Mouse (Mus musculus) layer of hippocampus, postnatal 25 days (tissue): ENCODE results near the gene Capn13. TPM values are rescaled to one million over a fixed set of nuclear protein-coding genes. Genes with fewer than 3 reads are reported as not detected.
A peak's percentile ranks its signal among the peaks of the same experiment; 100 is the strongest.

ENCODE experiments used
- DNase-seq, 2 experiments: peaks; one replicate each; pipeline ENCODE4 v3.0.0; 2022; ENCODE audit warnings: mixed read lengths in 2 of 2, low spot score in 1 of 2; ENCODE audit errors: extremely low spot score in 1 of 2
- total RNA-seq, 2 experiments: library from RNA; stranded (reverse); gene quantifications; 2 replicates each; pipeline ENCODE4 v1.2.3; 2021

Gene Capn13
- not detected for total RNA-seq

DNA sequence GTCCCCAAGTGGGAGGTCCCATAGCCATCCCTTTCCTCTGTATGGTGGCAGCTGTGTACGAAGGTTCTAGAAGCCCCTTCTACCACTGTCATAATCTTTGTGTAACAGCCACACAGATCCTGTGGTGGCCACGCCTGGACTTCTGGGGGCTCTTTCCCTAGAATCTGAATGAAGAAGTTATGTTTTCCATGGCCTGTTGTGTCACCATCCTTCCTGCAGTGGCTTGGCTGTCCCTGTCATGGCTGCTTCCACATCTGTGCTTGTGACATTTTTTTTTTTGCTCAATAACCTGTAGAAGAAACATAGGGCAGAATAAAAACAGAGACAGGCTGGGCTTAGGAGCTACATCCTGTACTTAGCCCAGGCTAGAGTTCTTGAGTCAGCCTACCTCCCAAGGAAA, at the start of gene Capn13:
Gene Capn13, minus strand, starts transcription at position 5 of the 400 bp plus-strand sequence.
- DNase-seq = no peak

DNA sequence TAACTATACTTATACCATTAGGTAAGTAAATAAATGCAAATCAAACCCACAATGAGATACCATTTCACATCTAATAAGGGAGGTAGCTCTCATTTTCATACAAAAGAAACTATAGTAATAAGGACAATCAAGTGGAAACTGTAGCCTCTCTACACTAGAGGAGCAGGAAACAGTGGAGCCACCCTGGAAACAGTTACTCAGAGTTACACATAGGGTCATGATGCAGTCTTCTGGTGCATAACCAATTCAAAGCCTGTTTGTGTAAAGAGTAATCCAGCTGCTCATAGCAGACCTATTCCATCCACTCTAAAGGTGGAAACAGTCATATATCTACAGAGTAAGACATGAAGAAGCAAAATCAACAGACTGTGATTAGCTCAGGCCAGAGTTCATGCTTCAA, 48.4 kb upstream of the Capn13 start:
- DNase-seq = no peak

DNA sequence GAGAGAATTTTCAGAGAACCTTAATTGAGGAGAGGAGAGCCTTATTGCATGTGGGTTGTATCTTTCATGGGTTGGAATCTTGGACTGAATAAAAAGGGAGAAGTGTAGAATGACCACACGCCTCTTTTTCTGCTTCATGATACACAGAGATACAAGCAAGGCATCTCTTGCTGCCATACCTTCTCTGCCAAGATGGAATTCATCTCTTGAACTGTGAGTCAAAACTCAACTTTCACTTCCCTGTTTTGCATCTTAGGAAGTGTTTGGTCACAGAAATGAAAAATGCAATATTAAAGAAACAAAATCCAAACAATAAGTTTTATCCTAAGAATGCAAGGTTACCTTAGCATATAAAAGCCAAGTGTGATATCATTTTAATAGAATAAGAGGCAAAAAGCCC, 40.1 kb upstream of the Capn13 start:
- no peak for DNase-seq

DNA sequence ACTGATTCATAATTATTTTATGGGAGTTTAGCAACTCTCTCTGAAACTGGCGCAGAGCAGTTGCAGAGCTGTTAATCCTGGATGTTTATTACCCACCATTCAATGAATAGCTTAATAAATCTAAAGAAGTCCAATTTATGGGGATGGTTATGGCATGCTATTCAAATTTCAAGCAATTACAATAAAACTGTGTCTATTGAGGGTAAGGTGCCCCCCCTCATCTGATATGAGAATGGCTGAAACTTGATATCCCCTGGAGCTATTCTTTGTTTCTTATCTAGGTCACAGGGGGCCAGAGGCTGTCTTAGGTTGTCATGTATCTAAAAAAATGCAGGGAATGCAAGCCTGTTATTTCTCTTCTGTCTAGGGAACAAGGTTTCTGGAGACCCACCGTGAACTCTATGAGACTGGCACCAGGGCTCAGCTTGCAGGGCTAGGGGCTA, 31.9 kb upstream of the Capn13 start:
- no peak for DNase-seq

DNA sequence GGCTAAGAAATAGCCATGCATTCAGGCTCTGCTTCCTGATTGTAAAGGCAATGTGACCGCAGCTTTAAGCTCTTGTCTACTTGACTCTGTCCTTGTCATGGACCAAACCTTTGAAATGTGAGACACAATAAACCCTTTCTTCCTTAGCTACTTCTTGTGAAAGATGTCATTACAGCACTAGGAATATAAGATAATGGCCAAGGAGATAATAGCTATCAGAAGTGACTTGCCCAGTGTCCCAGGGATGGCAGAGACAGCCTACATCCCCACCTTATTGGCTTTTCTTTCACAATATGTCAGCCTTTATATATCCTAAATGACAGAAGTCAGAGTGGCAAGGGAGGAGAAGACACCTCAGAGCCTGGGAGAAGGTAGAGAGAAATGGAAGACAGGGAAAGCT, 31.4 kb upstream of the Capn13 start:
- DNase-seq = no peak

DNA sequence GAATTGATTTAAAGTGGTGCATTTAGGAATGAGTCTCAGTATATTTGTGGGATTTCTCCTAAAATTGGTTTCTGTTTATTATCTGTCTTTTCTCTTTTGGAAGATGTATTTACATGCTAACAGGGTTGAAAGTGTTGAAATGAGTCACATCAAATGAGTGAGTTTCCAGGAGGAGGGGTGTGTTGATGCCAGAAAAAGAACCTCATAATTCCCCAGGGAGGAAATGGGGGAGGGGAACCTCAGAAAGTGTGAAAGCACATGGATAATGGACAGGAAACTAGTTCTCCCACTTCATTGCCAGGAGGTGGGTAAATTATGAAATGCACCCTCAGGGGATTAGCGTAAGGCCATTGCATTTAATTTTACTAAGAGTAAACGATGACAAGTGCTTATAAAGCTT, 16.7 kb upstream of the Capn13 start:
- no peak for DNase-seq

DNA sequence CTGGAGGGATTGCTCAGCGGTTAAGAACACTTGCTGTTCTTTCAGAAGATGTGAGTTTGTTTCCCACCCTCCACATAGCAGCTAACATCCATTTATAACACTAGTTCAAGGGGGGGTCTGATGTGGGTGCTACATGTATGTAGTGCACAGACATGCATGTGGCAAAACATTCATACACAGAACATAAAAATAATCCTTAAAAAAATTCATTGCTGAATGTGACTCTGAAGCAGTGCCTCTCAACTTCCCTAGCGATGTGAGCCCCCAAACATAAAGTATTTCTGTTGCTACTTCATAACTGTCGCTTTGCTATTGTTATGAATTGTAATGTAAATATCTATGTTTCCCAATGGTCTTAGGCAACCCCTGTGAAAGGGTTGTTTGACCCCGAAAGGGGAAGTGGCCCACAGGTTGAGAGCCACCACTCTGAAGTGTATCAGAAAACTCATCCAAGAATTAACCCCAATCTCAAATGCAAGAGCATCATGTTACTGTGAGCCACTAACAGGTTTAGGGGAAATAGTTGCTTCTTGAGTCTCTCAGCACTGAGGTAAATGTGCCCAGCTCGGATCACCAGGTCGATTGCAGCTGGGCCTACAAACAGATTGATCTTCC, 15.6 kb upstream of the Capn13 start:
- DNase-seq = no peak

DNA sequence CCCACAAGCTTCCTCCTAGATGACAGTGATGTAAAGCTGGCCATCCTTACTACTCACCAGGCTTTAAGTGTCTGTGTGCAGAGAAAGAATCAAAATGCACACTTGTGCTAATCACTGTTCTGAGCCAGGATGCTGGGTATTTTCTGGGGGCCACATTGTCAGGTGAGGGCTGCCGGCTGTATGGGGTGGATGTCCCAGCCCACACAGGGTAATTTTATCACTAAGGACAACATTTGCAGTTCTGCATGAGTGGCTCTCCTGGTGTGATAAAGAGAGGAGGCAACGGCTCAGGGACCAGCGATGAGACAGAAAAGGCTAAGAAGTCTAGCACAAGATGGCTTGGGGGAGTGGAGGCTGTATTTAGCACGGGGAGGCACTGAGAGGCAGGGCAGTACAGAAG, 11.2 kb upstream of the Capn13 start:
- no peak for DNase-seq

DNA sequence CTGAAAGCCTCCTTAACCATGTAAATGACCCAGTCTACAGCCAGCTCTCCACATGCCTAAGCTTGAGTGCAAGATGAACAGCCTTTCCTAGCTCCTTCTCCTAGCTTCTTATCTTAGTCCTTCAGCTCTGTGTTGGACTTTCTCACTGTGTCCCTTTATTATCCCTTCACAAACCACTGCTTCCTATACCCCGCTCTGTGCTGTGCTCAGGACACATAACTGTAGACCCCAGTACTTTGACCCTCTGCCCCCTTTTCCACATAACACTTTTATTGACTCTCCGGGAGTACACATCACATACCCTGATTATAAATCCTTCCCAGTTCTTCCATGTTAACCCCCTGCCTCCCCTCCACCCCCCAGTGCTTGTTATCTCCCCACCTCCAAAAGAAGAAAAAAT, 606 bp upstream of the Capn13 start:
- no peak for DNase-seq

DNA sequence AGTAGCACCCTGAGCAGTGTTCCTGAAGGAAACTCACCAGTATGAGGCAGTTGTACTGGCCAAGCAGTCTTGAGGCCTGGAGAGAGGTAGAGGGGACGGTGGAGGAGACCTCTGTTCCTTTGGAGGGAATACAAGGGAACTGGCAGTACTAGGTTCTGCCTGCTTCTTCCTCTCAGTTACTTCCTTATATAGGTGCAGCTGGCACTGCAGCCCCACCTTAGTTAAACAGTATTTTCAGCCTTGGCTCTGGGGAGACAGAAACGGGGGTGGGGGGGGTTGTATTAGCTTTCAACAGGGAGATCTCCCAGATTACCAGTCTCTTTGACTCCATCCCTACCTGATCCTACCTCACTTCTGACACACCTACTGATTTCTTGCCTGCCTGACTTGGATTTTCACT, 1.5 kb downstream of the Capn13 start:
- DNase-seq = no peak

DNA sequence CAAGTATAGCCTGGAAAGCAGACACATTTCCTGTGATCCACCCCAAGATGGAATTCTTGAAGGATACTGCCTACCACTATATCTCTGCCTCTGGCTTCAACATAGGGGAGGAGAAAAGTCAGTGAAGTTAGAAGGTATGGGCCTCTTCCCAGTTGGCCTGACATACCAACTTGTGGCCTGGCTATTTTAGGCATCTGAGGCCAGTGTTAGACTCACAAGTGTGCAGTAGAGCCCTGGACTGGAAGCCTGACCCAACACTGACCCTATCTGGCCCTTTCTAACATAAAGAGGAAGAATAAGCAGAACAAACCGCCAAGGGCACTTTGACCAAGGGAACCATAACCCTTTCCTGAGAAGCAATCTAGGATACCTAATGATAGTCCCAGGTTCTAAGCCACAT, 7.3 kb downstream of the Capn13 start:
- DNase-seq = no peak

DNA sequence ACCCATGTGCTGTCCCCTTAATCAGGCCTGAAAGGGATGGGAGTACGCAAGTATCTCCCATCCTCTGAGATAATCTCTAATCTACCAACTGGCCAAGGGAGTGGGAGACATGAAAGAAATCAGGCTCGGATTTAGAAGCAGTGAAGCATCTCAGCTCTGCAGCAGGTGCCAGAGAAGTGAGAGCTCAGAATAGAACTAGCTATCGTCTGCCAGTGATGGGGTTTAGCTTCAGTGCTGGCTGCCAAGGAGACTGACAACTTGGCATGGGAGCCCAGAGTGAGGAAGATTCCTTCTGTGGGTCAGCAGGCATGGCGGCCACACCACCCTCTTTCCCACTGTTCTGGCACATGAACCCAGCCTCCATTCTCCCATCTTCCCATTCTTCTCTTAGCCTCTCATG, 8.9 kb downstream of the Capn13 start:
- DNase-seq = no peak

DNA sequence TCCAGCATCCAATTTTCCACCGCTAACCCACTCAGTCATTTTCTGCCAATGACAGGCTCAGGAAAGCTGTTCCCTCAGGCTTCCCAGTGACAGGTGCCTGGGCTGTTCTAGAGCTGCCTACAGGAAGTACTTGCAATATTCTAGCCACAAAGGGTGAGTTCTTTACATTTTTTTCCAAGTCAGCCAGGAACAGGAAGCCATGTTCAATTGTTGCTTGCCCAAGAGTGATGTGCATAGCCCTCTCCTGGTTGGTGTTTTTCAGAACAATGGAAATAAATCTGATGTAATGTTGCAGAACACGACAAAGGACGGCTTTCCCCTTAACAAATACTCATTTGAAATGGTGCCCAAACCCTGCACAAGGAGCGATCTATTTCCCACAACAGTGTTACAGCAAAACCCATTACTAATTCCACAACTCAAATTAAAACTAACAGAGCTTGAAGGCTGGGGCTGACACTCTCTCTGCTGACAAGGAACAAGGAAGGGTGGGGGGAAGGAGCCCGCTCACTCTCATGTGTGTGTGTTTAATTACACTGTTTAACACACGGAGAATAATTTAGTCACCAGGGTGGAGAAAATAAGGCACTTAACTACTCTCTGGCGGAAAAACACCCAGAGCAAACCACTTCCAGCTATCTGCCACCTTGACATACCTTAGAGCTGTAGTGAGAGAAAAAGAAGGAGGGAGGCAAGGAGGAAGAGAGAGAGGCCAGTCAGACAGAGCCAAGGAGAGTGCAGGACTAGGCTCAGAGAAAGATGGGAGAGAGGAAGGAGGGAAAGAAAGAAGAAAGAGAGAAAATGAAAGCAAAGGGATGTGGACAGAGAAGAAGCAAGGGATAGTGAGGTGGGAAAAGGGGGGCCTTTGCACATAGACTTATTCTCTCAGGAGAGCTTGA, 10.2 kb downstream of the Capn13 start:
- DNase-seq = peak; percentile 20 to 39

DNA sequence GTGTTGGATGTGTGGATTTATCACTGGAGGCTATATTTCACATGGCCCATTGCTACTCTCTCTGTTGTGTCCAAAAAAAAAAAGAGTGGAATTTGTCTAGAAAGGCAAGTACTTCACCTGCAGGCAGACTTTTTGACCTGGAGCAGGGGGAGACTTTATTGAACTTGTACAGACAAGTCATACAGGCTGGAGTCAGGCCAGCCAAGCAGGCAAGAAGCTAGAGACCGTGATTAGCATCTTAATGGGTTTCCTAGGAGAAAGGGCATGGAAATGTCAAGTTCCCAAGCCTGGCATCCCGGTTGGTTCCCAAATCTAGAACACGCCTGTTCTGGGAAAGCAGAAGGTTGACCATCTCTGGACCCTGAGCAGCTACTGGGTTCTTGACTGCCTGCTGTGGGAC, 11.3 kb downstream of the Capn13 start:
- no peak for DNase-seq

DNA sequence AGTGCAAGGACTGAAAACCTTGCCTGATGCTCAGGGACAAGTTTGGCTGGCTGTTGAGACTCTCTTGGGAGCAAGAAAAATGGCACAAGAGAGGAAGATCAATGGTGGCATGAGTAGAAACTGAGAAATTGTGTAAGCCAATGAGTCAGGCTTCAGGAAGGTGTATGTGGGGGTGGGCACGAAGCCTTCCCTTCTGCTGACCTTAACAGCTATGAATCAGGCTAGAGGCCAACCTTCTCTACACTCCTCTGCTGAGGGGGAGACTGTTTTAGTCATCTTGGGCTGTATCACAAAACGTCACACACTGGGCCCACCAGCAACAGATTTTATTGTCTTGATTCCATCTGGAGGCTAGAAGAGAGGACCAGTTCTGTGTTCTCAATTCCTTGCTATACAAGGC, 14.1 kb downstream of the Capn13 start:
- DNase-seq = no peak

DNA sequence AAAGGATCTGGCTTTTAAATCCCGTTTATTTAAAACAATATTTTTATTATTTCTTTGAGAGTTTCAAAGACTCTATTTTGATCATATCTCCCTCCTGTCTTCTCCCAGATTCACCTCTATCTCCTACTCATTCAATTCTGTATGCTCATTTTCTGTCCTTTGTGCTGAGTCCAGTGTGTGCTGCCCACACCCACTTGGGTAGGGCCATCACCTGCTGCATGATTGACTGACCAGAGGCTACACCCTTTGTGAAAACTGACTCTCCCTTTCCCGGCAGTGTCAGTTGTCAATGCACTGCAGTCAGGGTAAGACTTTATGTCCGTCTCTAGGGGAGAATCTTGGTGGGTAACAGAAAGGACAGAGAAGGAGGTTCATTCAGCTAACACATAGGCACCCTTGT, 14.7 kb downstream of the Capn13 start:
- no peak for DNase-seq

DNA sequence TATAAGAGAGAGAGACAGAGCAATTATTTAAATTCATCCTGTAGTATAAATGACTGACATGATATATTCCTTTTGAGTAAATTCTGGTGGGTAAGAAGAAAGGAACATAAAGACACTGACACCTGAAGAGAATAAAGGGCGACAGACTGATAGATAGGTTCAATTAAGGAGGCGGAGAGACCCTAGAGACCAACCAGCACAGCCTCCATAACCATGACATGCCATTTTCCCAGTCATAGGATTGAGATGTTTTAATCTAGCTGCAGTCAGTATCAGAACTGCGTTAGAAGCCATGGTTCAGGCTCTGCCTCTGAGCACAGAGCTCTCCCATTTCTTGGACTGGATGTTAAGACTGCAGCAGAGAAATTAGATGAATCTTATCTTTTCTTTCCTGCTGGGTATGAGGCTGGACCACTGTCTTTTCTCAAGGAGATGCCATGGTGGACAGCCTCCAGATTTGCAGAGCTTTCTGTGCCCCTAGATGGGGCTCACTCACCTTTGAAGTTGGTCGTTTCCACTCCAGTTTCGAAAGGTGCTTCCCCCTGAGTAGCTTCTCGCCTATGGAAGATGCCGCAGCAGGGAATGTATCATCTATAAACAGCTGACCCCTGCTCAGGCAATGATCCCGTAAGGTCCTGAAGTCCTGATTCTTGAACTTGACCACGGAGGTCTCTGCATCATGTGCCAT, 18.2 kb downstream of the Capn13 start:
- no peak for DNase-seq

DNA sequence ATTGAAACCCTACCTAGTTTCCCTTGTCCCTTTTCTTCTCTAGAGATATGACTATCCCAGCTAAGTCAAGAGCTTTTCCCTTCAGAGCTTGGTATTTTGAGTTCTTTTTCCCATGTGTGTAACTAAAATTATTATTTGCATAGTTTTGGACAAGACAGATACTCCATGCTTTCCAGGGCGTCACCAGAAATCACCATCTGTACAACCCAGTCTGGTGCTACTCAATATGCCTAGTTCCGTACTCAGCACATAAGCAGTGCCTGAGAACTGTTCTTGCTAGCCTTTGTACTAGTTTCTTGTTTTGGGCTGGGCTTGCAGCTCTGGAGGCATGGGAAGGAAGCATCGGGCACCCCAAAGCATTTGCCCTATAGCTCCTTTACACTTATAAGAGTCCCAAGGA, 19.0 kb downstream of the Capn13 start:
- DNase-seq = peak in 1 of 2 experiments; percentile 12

DNA sequence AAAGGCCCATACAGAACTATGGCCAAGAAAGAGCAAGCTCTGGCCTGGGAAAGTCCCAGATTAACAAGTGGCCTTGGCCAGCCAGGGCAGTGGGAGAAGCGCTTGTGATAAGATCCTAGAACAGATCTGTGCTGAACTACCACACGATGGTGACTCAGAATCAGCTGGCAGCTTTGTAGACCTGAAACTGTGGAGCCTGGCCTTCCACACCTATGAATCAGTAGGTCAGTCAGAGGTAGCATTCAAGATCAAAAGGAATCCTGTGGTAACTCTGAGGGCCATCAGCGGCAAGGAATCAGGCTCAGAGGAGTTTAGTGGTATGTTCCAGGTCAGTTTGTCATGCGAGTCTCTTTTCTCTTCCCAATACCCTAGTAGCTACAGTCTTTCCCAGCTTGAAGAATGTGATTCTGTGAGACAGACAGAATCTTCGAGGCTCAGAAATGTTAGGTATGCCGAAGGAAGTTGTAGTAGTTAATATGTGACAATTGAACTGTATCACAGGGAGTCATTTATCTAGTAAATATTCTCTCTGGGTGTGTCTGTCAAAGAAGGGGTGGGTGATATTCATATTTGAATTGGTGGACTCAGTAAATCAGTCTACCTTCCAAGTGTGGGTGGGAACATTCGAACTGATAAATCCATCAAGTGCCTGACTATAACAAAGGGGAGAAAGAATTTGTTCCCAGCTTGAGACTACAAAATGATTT, 22.7 kb downstream of the Capn13 start:
- DNase-seq = no peak

DNA sequence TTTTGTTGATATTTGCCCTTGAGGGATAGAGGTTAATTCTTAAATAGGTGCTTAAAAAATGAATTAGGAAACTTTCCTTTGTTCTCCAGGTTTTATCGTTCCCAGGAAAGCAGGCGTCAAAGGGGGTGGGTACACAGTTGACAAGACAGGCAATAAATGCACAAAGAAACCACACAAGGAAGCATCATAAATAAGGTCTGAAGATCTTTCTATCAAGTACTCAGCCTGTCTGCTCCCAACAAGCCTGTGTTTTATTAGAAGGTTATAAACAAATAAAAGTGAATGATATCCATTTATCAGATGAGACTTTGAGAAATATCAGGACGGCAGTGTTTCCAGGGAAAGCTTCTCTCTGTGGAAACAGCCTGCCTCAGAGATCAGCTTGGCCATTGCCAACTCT, 33.3 kb downstream of the Capn13 start:
- no peak for DNase-seq

DNA sequence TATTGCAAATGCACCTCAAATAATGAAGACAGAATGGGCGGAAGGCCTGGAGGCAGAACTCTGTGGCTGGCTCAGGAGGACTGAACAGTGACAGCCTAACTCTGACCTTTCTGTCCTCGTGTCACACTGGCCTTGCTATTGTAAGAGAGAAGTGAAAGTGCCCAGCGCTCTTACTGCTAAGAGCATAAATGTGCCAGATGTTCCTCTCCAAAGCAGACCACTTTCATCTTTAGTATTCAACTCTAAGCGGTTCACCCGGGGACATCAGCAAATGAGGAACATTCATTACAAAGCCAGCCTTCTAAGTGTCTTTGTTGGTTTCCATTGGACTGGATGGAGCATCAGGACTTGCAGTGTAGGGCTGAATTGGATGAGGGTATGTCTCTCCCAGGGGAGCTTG, 39.6 kb downstream of the Capn13 start:
- DNase-seq = no peak
